Mouse (Mus musculus) heart, adult 2 months (tissue): Measurements from ENCODE around the gene Rabl3. TPM values are rescaled to one million over a fixed set of nuclear protein-coding genes. Genes with fewer than 3 reads are reported as not detected.

ENCODE experiments used
- DNase-seq, 2 experiments: peaks; one replicate each; pipeline ENCODE4 v3.0.0; 2021
- H3K27ac ChIP-seq: fragments of 200-600 bp; 2 replicates; pipeline ENCODE4 v1.8.1; 2022
- H3K27me3 ChIP-seq: fragments of 200-500 bp; 2 replicates; pipeline ENCODE4 v1.6.1; 2012; ENCODE audit warnings: mild to moderate bottlenecking, low read length, inconsistent platforms, mixed read lengths; ENCODE audit not compliant: control insufficient read depth, insufficient read depth
- H3K36me3 ChIP-seq: fragments of 200-500 bp; 2 replicates; pipeline ENCODE4 v1.6.1; 2012; ENCODE audit warnings: low read length, inconsistent platforms; ENCODE audit not compliant: control insufficient read depth, insufficient read depth
- H3K4me1 ChIP-seq: fragments of 200-500 bp; 2 replicates; pipeline ENCODE4 v1.6.1; 2011; ENCODE audit warnings: low read length; ENCODE audit not compliant: control insufficient read depth, insufficient read depth
- H3K4me3 ChIP-seq: fragments of 200-600 bp; 2 replicates; pipeline ENCODE4 v1.8.1; 2022
- H3K79me2 ChIP-seq: fragments of 200-500 bp; replicated peaks from 2 replicates; pipeline ENCODE4 v1.6.1; 2012; ENCODE audit warnings: mild to moderate bottlenecking, inconsistent platforms, low read length, moderate library complexity, mixed read lengths; ENCODE audit not compliant: control insufficient read depth, insufficient read depth
- H3K9ac ChIP-seq: fragments of 200-500 bp; 2 replicates; pipeline ENCODE4 v1.6.1; 2012; ENCODE audit warnings: low read depth, mild to moderate bottlenecking, control low read depth, inconsistent platforms, low read length, mixed read lengths
- CTCF ChIP-seq: fragments of 200-600 bp; IDR thresholded peaks from 2 replicates; pipeline ENCODE4 v1.8.1; 2022; ENCODE audit warnings: antibody characterized with exemption, mild to moderate bottlenecking, moderate library complexity
- EP300 ChIP-seq: fragments of 200-500 bp; IDR thresholded peaks from 2 replicates; pipeline ENCODE4 v1.6.1; 2011; ENCODE audit warnings: low read depth, low read length, control low read depth; ENCODE audit not compliant: insufficient read depth
- POLR2A ChIP-seq: fragments of 200-500 bp; IDR thresholded peaks from 2 replicates; pipeline ENCODE4 v1.6.1; 2011; ENCODE audit warnings: mild to moderate bottlenecking, low read depth, low read length, control low read depth; ENCODE audit not compliant: insufficient read depth
- WGBS: fragments of 180-500 bp; shearing (Covaris S2); methylation state at CpG from one replicate; pipeline ENCODE4 v1.1.7; 2018; 5-methylcytosine and 5-hydroxymethylcytosine counted together
- intact Hi-C: fragments of 180-260 bp; cut with DNase I; formaldehyde crosslinking; loops from one replicate; pipeline ENCODE4 v1.15.1; 2025
- polyA plus RNA-seq: library from polyadenylated mRNA; depleted of rRNA; stranded (reverse); fragments of >200 nt; gene quantifications from 2 replicates; pipeline ENCODE4 v1.2.3, GENCODE M21; 2012
- total RNA-seq, 2 experiments: library from RNA; stranded (reverse); gene quantifications; 2 replicates each; pipeline ENCODE4 v1.2.3; 2021

The Rabl3 gene
- total and polyA plus RNA-seq, 3 experiments, result 3.0 to 6.8 (median 6.7) TPM

GRCm38 (mm10) chr16:37581901-37582300, 42.2 kb downstream of the Rabl3 start:
- no peaks in the 10 kb centered on the region for H3K79me2 ChIP-seq
- no peak overlapping the region for H3K4me3 ChIP-seq
- TF ChIP-seq POLR2A (no peak), EP300 (no peak)
- no peaks in the 10 kb centered on the region; the same call in 1 of the 2 replicates for H3K4me1 ChIP-seq
- no peaks in the 10 kb centered on the region for H3K27me3 ChIP-seq
- intact Hi-C loops, result no loop called here
- 75% methylated on average over 3 of the region's 3 CpGs for WGBS
- H3K36me3 ChIP-seq, result no peaks in the 10 kb centered on the region
- DNase-seq, result no peak
- no peak overlapping the region for H3K9ac ChIP-seq
- H3K27ac ChIP-seq, result no peak overlapping the region

- no peak for TF ChIP-seq CTCF
- no peak for TF ChIP-seq POLR2A
- TF ChIP-seq EP300, result no peak
- no peak overlapping the region for H3K9ac ChIP-seq
- DNase-seq, result no peak
- no peaks in the 10 kb centered on the region for H3K79me2 ChIP-seq
- H3K27ac ChIP-seq, result no peak overlapping the region
- intact Hi-C loops, result no loop called here
- no peak overlapping the region for H3K4me3 ChIP-seq
- H3K4me1 ChIP-seq, result no peaks in the 10 kb centered on the region; the same call in 1 of the 2 replicates
- 99% methylated on average over 3 of the region's 3 CpGs for WGBS
- no peaks in the 10 kb centered on the region for H3K36me3 ChIP-seq
- no peaks in the 10 kb centered on the region for H3K27me3 ChIP-seq
Observed at GRCm38 (mm10) chr16:37583306-37583705, 43.6 kb downstream of the Rabl3 start.

- DNase-seq, result no peak
- Histone ChIP-seq H3K4me3 (peak overlapping the region; percentile 33; the same call in 1 of the 2 replicates), H3K27ac (no peak overlapping the region), H3K27me3 (no peaks in the 10 kb centered on the region), H3K4me1 (no peaks in the 10 kb centered on the region; the same call in 1 of the 2 replicates), H3K9ac (no peak overlapping the region), H3K36me3 (no peaks in the 10 kb centered on the region), H3K79me2 (no peaks in the 10 kb centered on the region)
- WGBS, result 56% methylated on average over 6 of the region's 6 CpGs
- TF ChIP-seq POLR2A (no peak), EP300 (no peak), CTCF (no peak)
- intact Hi-C loops, result no loop called here
Observed at GRCm38 (mm10) chr16:37583801-37584200, 44.1 kb downstream of the Rabl3 start.

- no peak for TF ChIP-seq POLR2A
- TF ChIP-seq CTCF, result no peak
- TF ChIP-seq EP300, result no peak
- no peaks in the 10 kb centered on the region for H3K36me3 ChIP-seq
- WGBS, result 8% methylated on average over 25 of the region's 25 CpGs
- peak overlapping the region; percentile 33 for H3K4me3 ChIP-seq
- H3K4me1 ChIP-seq, result no peaks in the 10 kb centered on the region; the same call in 1 of the 2 replicates
- no peaks in the 10 kb centered on the region for H3K79me2 ChIP-seq
- H3K9ac ChIP-seq, result 0 out of 2 replicates have a peak overlapping the region, but pooled peaks have one; percentile 37
- peak overlapping the region; percentile 8; the same call in 1 of the 2 replicates for H3K27ac ChIP-seq
- no peaks in the 10 kb centered on the region for H3K27me3 ChIP-seq
- DNase-seq, result peak; percentile 43 to 60
- intact Hi-C loops, result no loop called here
Observed at GRCm38 (mm10) chr16:37584218-37585035, 44.7 kb downstream of the Rabl3 start.

- no peaks in the 10 kb centered on the region for H3K36me3 ChIP-seq
- H3K9ac ChIP-seq, result no peak overlapping the region
- intact Hi-C loops, result no loop called here
- no peak overlapping the region for H3K27ac ChIP-seq
- WGBS, result 74% methylated on average over 8 of the region's 8 CpGs
- no peaks in the 10 kb centered on the region; the same call in 1 of the 2 replicates for H3K4me1 ChIP-seq
- no peaks in the 10 kb centered on the region for H3K27me3 ChIP-seq
- TF ChIP-seq EP300, result no peak
- TF ChIP-seq CTCF, result no peak
- TF ChIP-seq POLR2A, result no peak
- DNase-seq, result no peak
- no peak overlapping the region for H3K4me3 ChIP-seq
- no peaks in the 10 kb centered on the region for H3K79me2 ChIP-seq
Observed at GRCm38 (mm10) chr16:37585129-37585563, 45.5 kb downstream of the Rabl3 start.

GRCm38 (mm10) chr16:37590921-37591320, 51.2 kb downstream of the Rabl3 start:
- Histone ChIP-seq H3K4me3 (no peak overlapping the region), H3K27ac (no peak overlapping the region), H3K4me1 (no peaks in the 10 kb centered on the region), H3K79me2 (no peaks in the 10 kb centered on the region), H3K36me3 (no peaks in the 10 kb centered on the region), H3K9ac (no peak overlapping the region), H3K27me3 (no peaks in the 10 kb centered on the region)
- DNase-seq, result no peak
- WGBS, result 92% methylated on average over 3 of the region's 3 CpGs
- TF ChIP-seq EP300 (no peak), POLR2A (no peak), CTCF (no peak)
- intact Hi-C loops, result no loop called here
